Mouse (Mus musculus) myocyte (in vitro differentiated cells): ENCODE data around the gene Tbc1d14. TPM values are rescaled to one million over a fixed set of nuclear protein-coding genes. Genes with fewer than 3 reads are reported as not detected.

ENCODE experiments used
- H3K27me3 ChIP-seq: one replicate; pipeline ENCODE4 v1.6.1; 2011; ENCODE audit not compliant: control insufficient read depth, insufficient read depth, insufficient read length
- H3K36me3 ChIP-seq: one replicate; pipeline ENCODE4 v1.6.1; 2011; ENCODE audit not compliant: control insufficient read depth, insufficient read depth
- H3K4me2 ChIP-seq: one replicate; pipeline ENCODE4 v1.6.1; 2011; ENCODE audit warnings: low read depth, control low read depth
- H3K4me3 ChIP-seq: one replicate; pipeline ENCODE4 v1.5.1; 2011; ENCODE audit warnings: mild to moderate bottlenecking, control low read depth, moderate library complexity
- H3K79me2 ChIP-seq: one replicate; pipeline ENCODE4 v1.6.1; 2011; ENCODE audit not compliant: control insufficient read depth, insufficient read depth
- H3ac ChIP-seq: one replicate; pipeline ENCODE4 v1.6.1; 2011; ENCODE audit not compliant: control insufficient read depth, insufficient read length
- CEBPB ChIP-seq: IDR thresholded peaks from 2 replicates; pipeline ENCODE4 v1.6.1; 2011; ENCODE audit warnings: mild to moderate bottlenecking, moderate library complexity; ENCODE audit not compliant: poor library complexity, insufficient read depth, severe bottlenecking
- E2F4 ChIP-seq: IDR thresholded peaks from one replicate; pipeline ENCODE4 v1.6.1; 2011; ENCODE audit warnings: mild to moderate bottlenecking, control low read depth, moderate library complexity; ENCODE audit not compliant: insufficient read depth
- MAX ChIP-seq: IDR thresholded peaks from one replicate; pipeline ENCODE4 v1.6.1; 2011; ENCODE audit warnings: low read depth, mild to moderate bottlenecking, control low read depth
- MYOD1 ChIP-seq, 3 experiments: IDR thresholded peaks; one replicate each; pipeline ENCODE4 v1.6.1; 2011; ENCODE audit warnings: control low read depth in 2 of 3, low read depth in 2 of 3, mild to moderate bottlenecking in 2 of 3, moderate library complexity in 1 of 3; ENCODE audit not compliant: insufficient read length in 2 of 3, control insufficient read depth in 1 of 3
- MYOG ChIP-seq, 3 experiments: IDR thresholded peaks; one replicate each; pipeline ENCODE4 v1.6.1; 2011; ENCODE audit warnings: control low read depth in 2 of 3, low read depth in 2 of 3, mild to moderate bottlenecking in 2 of 3; ENCODE audit not compliant: insufficient read length in 2 of 3, control insufficient read depth in 1 of 3, insufficient read depth in 1 of 3
- POLR2A ChIP-seq: IDR thresholded peaks from one replicate; pipeline ENCODE4 v1.6.1; 2011; ENCODE audit warnings: low read depth, mild to moderate bottlenecking, control low read depth, moderate library complexity; ENCODE audit not compliant: insufficient read length
- POLR2AphosphoS2 ChIP-seq: IDR thresholded peaks from one replicate; pipeline ENCODE4 v1.6.1; 2011; ENCODE audit warnings: low read depth, control low read depth; ENCODE audit not compliant: insufficient read length
- REST ChIP-seq: IDR thresholded peaks from one replicate; pipeline ENCODE4 v1.6.1; 2011; ENCODE audit warnings: mild to moderate bottlenecking, control low read depth, moderate library complexity; ENCODE audit not compliant: insufficient read depth, insufficient read length
- SRF ChIP-seq: IDR thresholded peaks from one replicate; pipeline ENCODE4 v1.6.1; 2011; ENCODE audit warnings: low read depth; ENCODE audit not compliant: control insufficient read depth, insufficient read length
- TCF12 ChIP-seq: IDR thresholded peaks from one replicate; pipeline ENCODE4 v1.6.1; 2011; ENCODE audit warnings: mild to moderate bottlenecking, control low read depth; ENCODE audit not compliant: poor library complexity, insufficient read depth, severe bottlenecking
- TCF3 ChIP-seq: IDR thresholded peaks from one replicate; pipeline ENCODE4 v1.6.1; 2011; ENCODE audit warnings: low read depth, control low read depth; ENCODE audit not compliant: insufficient read length
- USF1 ChIP-seq: IDR thresholded peaks from one replicate; pipeline ENCODE4 v1.6.1; 2011; ENCODE audit warnings: low read depth, mild to moderate bottlenecking, control low read depth, moderate library complexity
- polyA plus RNA-seq: library from polyadenylated mRNA; unstranded; fragments of >200 nt; fragmentation: generic; extraction: Trizol; gene quantifications from one replicate; pipeline ENCODE4 v1.2.1, GENCODE M21; 2012; ENCODE audit warnings: missing spikeins

The Tbc1d14 gene
- polyA plus RNA-seq, 1 experiment: 7.8 TPM

DNA sequence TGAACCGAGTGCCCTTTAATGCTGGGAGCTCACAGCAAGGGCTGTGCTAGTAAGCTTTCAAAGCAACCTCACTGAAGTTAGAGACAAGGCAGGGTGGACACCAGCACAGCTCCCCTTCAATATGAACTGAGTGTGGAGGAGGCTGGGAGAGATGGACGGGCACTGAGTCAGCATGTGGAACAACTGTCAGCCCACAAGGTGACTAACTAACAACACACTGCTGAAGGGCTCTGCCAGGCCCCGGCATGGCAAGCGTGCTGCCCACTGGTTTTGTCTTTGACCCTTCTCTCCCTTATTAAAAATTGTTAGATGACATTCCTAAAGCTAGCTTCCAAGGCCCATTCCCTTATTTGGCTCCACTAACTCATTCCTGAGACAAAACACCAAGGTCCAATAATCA is 135.4 kb downstream of the Tbc1d14 start:
- no peaks in the 10 kb centered on the region for H3K36me3 ChIP-seq
- H3K4me3 ChIP-seq: no peak overlapping the region
- H3K79me2 ChIP-seq: no peaks in the 10 kb centered on the region
- no peaks in the 10 kb centered on the region for H3K27me3 ChIP-seq
- H3ac ChIP-seq: no peak overlapping the region
- TF ChIP-seq MYOG (IDR thresholded peaks at IDR 0.05; ENCODE audit: control insufficient read depth in 1 of 3, insufficient read depth in 1 of 3, insufficient read length in 2 of 3, low read depth in 2 of 3): peak in 1 of 3 experiments; percentile 63
- no peak for TF ChIP-seq REST
- peak overlapping the region; percentile 24 for H3K4me2 ChIP-seq

DNA sequence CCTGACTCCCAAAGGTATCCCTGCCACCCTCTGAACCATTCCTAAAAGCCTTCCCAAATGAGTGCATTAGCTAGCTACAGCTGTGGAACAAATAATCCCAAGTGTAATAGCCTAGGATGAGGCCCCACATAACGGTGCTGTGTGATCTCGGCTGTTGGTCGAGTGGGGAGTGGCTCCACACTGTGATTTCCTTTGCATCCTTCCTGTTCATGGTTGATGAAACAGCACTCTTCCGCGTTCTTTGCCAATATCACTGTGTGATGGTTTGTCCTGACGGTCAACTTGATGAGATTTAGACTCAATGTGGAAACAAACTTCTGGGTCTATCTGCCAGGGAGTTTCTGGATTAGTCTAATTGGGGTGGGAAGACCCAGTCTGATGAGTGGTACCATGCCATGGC is 140.3 kb downstream of the Tbc1d14 start:
- TF ChIP-seq TCF3 (no peak), MYOG (IDR thresholded peaks at IDR 0.05; ENCODE audit: control insufficient read depth in 1 of 3, insufficient read depth in 1 of 3, insufficient read length in 2 of 3, low read depth in 2 of 3) (no peak), REST (no peak), USF1 (no peak), POLR2AphosphoS2 (no peak), MYOD1 (IDR thresholded peaks at IDR 0.05; ENCODE audit: control insufficient read depth in 1 of 3, insufficient read length in 2 of 3, low read depth in 2 of 3) (no peak), MAX (no peak), CEBPB (no peak), SRF (no peak), TCF12 (no peak), E2F4 (no peak), POLR2A (no peak)
- no peaks in the 10 kb centered on the region for H3K36me3 ChIP-seq
- no peaks in the 10 kb centered on the region for H3K27me3 ChIP-seq
- no peak overlapping the region for H3ac ChIP-seq
- H3K4me2 ChIP-seq: no peak overlapping the region
- no peaks in the 10 kb centered on the region for H3K79me2 ChIP-seq
- no peak overlapping the region for H3K4me3 ChIP-seq

DNA sequence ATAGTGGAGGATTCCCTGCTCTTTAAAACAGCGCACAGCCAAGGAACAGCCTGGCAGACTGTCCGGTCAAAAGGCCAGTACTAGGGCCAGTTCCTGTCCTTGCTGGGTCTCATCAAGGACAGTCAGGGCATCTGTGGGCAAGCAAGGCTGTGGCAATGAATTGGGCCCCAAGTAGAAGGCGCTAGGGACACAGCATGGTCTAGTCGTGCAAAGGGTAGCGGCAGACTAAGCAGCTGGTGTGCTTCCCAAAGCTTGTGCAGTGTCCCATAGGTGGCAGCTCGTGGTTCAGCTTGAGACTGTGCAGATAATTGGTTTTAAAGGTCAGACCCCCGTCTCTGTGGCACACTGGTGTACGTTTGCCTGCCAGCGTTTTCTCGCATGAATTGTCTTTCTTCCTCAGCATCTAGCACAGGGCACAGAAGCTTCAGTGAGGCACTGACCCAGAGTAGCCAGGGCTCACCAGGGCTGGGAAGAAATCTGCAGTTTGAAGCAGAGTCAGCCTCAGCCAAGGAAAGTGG is 141.1 kb downstream of the Tbc1d14 start:
- TF ChIP-seq MAX: no peak
- no peak for TF ChIP-seq POLR2AphosphoS2
- TF ChIP-seq MYOD1 (IDR thresholded peaks at IDR 0.05; ENCODE audit: control insufficient read depth in 1 of 3, insufficient read length in 2 of 3, low read depth in 2 of 3): no peak
- TF ChIP-seq TCF12: no peak
- TF ChIP-seq REST: no peak
- no peak for TF ChIP-seq SRF
- no peak for TF ChIP-seq USF1
- TF ChIP-seq CEBPB: no peak
- no peak for TF ChIP-seq MYOG (IDR thresholded peaks at IDR 0.05; ENCODE audit: control insufficient read depth in 1 of 3, insufficient read depth in 1 of 3, insufficient read length in 2 of 3, low read depth in 2 of 3)
- no peak for TF ChIP-seq POLR2A
- no peak for TF ChIP-seq E2F4
- TF ChIP-seq TCF3: no peak
- Histone ChIP-seq H3K27me3 (no peaks in the 10 kb centered on the region), H3K4me2 (no peak overlapping the region), H3K79me2 (no peaks in the 10 kb centered on the region), H3K36me3 (no peaks in the 10 kb centered on the region), H3K4me3 (no peak overlapping the region), H3ac (no peak overlapping the region)

DNA sequence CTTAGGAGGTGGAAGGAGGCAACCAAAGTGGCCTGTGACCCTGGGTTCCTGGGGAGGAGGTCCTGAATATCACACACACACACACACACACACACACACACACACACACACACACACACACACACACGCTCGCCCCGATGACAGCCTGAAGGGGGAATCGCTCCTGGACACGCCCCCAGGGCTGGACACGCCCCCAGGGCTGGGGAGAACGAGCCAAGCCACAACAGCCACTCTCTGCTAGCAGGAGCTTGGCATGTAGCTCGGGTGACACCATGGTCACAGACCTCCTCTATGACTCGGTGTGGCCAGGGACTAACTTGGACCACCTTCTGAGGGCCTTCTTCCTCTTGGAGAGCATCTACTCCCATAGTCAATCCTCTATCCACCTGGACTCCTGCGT is 142.0 kb downstream of the Tbc1d14 start:
- no peak for TF ChIP-seq USF1
- TF ChIP-seq CEBPB: no peak
- TF ChIP-seq TCF3: no peak
- TF ChIP-seq MYOG (IDR thresholded peaks at IDR 0.05; ENCODE audit: control insufficient read depth in 1 of 3, insufficient read depth in 1 of 3, insufficient read length in 2 of 3, low read depth in 2 of 3): no peak
- TF ChIP-seq POLR2A: no peak
- no peak for TF ChIP-seq E2F4
- TF ChIP-seq TCF12: no peak
- no peak for TF ChIP-seq SRF
- TF ChIP-seq REST: no peak
- TF ChIP-seq MYOD1 (IDR thresholded peaks at IDR 0.05; ENCODE audit: control insufficient read depth in 1 of 3, insufficient read length in 2 of 3, low read depth in 2 of 3): no peak
- no peak for TF ChIP-seq MAX
- Histone ChIP-seq H3K4me3 (no peak overlapping the region), H3K36me3 (no peaks in the 10 kb centered on the region), H3ac (no peak overlapping the region), H3K4me2 (no peak overlapping the region), H3K27me3 (no peaks in the 10 kb centered on the region), H3K79me2 (no peaks in the 10 kb centered on the region)

DNA sequence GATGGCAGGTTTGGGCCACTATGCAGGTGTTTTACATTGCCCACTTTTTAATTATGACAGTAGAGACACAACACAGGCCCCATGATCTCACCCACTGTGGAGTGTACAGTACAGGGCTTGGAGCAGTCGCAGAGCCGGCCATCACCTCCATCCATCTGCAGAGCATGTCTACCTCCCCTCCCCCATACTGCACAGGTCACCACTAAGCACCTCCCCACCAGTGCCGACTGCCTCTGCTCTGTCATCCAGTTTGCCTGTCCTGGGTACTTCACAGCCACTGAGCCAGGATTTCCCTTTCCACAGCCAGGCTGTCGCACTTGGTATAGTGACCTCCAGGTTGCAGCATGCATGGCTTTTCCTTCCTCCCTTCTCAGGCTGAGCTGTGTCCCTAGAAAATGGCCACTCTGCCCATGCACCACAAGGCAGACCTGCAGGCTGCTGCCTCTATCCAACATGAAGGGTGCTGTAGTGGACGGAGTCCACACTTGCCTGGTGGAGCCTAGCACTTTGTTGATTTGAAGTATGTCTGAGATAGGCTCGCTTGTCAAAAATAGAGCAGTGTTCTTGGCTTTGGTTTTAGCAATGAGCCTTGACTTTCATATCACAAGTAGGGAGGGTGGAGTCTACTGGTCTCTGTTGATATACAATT is 143.2 kb downstream of the Tbc1d14 start:
- Histone ChIP-seq H3K79me2 (no peaks in the 10 kb centered on the region), H3K4me2 (no peak overlapping the region), H3K27me3 (peaks cover 5% of the 10 kb centered on the region), H3K4me3 (no peak overlapping the region), H3ac (no peak overlapping the region), H3K36me3 (no peaks in the 10 kb centered on the region)
- TF ChIP-seq SRF: no peak
- TF ChIP-seq MAX: no peak
- TF ChIP-seq CEBPB: no peak
- no peak for TF ChIP-seq TCF12
- no peak for TF ChIP-seq POLR2AphosphoS2
- no peak for TF ChIP-seq TCF3
- no peak for TF ChIP-seq REST
- no peak for TF ChIP-seq MYOG (IDR thresholded peaks at IDR 0.05; ENCODE audit: control insufficient read depth in 1 of 3, insufficient read depth in 1 of 3, insufficient read length in 2 of 3, low read depth in 2 of 3)
- no peak for TF ChIP-seq POLR2A
- TF ChIP-seq USF1: no peak
